In genomic region chr7:114087986-114088385, GRCm38 (mm10) we compare ENCODE assay signal across 9 mouse cellular contexts. TPM values are rescaled to one million over a fixed set of nuclear protein-coding genes. Genes with fewer than 3 reads are reported as not detected.
DNase-seq lines count a peak whose midpoint lies in the region; ATAC-seq and TF ChIP-seq lines count a peak whose summit lies in the region.
"Had no signal": no experiment of that assay in that cellular context is flagged by ENCODE, and none has a peak within 500 bp of the region (broad histone marks: within the 10 kb centered on the region; RNA-seq: fewer than 3 reads in every experiment).

No protein-coding gene starts in this region.

- no peak for TF ChIP-seq CTCF in liver, adult 2 months (IDR thresholded peaks at IDR 0.05; ENCODE audit: low read depth, low read length)

- H3K79me2 ChIP-seq in liver, adult 2 months (ENCODE audit: control insufficient read depth, insufficient read depth, low read length), result peaks cover 24% of the 10 kb centered on the region

- no peak overlapping the region for H3K4me3 ChIP-seq in liver, adult 2 months (ENCODE audit: insufficient read depth, low read depth, low read length)
- H3K4me3 ChIP-seq in liver, embryonic 11.5 days (ENCODE audit: low read depth, low read length), result no peak overlapping the region
- no peak overlapping the region for H3K4me3 ChIP-seq in midbrain, embryonic 14.5 days (replicated peaks; ENCODE audit: low read depth, low read length)

- TF ChIP-seq POLR2A in liver, adult 2 months (IDR thresholded peaks at IDR 0.05; ENCODE audit: extremely low read depth, insufficient read depth, low read length), result no peak

- no peaks in the 10 kb centered on the region for H3K36me3 ChIP-seq in liver, adult 2 months (ENCODE audit: control insufficient read depth, insufficient read depth, low read length)
- no peaks in the 10 kb centered on the region for H3K36me3 ChIP-seq in liver, embryonic 11.5 days (ENCODE audit: control insufficient read depth, insufficient read depth, low read length)
- no peaks in the 10 kb centered on the region for H3K36me3 ChIP-seq in midbrain, embryonic 14.5 days (ENCODE audit: control insufficient read depth, insufficient read depth, low read length)

- H3K27me3 ChIP-seq in liver, adult 2 months (ENCODE audit: control insufficient read depth, insufficient read depth, low read length), result no peaks in the 10 kb centered on the region
- H3K27me3 ChIP-seq in liver, embryonic 11.5 days (replicated peaks; ENCODE audit: control insufficient read depth, insufficient read depth, low read length), result no peaks in the 10 kb centered on the region
- no peaks in the 10 kb centered on the region for H3K27me3 ChIP-seq in midbrain, embryonic 14.5 days (ENCODE audit: control insufficient read depth, insufficient read depth, low read length)

- no peak overlapping the region for H3K27ac ChIP-seq in liver, adult 2 months (replicated peaks; ENCODE audit: insufficient read depth, low read depth, low read length)
- no peak overlapping the region for H3K27ac ChIP-seq in liver, embryonic 11.5 days (ENCODE audit: low read depth, low read length)
- H3K27ac ChIP-seq in midbrain, embryonic 14.5 days (replicated peaks; ENCODE audit: low read depth, low read length), result no peak overlapping the region

- H3K4me1 ChIP-seq in liver, adult 2 months (ENCODE audit: control insufficient read depth, insufficient read depth, low read length), result peaks cover 10% of the 10 kb centered on the region
- peaks cover 7% of the 10 kb centered on the region for H3K4me1 ChIP-seq in liver, embryonic 11.5 days (replicated peaks; ENCODE audit: control insufficient read depth, insufficient read depth, low read length)
- H3K4me1 ChIP-seq in midbrain, embryonic 14.5 days (ENCODE audit: control insufficient read depth, insufficient read depth, low read length), result peaks cover 12% of the 10 kb centered on the region; the same call in 1 of the 2 replicates

- H3K9ac ChIP-seq in liver, adult 2 months (ENCODE audit: low read depth, low read length), result no peak overlapping the region
- H3K9ac ChIP-seq in liver, embryonic 11.5 days (ENCODE audit: low read depth, low read length), result no peak overlapping the region
- H3K9ac ChIP-seq in midbrain, embryonic 14.5 days (replicated peaks; ENCODE audit: low read length), result no peak overlapping the region

- H3K9me3 ChIP-seq in liver, embryonic 11.5 days (ENCODE audit: control insufficient read depth, low read length), result no peaks in the 10 kb centered on the region
- H3K9me3 ChIP-seq in midbrain, embryonic 14.5 days (ENCODE audit: control insufficient read depth, low read length), result no peaks in the 10 kb centered on the region

- ATAC-seq in liver, embryonic 11.5 days (replicated peaks; ENCODE audit: low FRiP score), result no peak
- ATAC-seq in midbrain, embryonic 14.5 days (ENCODE audit: low FRiP score, low TSS enrichment), result no peak

- 12% methylated on average over 11 of the region's 11 CpGs for WGBS in liver, adult 2 months
- 42% methylated on average over 11 of the region's 11 CpGs for WGBS in liver, embryonic 11.5 days
- 7% methylated on average over 11 of the region's 11 CpGs for WGBS in midbrain, embryonic 14.5 days

- no peak overlapping the region for H3K4me2 ChIP-seq in liver, embryonic 11.5 days
- peak overlapping the region; percentile 21 for H3K4me2 ChIP-seq in midbrain, embryonic 14.5 days (ENCODE audit: low read length)

- DNase-seq in embryo, embryonic 9.5 days (ENCODE audit: extremely low spot score), result peak; percentile 17
- DNase-seq in embryo, embryonic 11 days, result no peak
- DNase-seq in liver, adult 2 months (ENCODE audit: extremely low read depth, low read depth, low spot score), result peak; percentile 78
- DNase-seq in liver, embryonic 11.5 days (ENCODE audit: low spot score), result no peak
- peak; percentile 35 for DNase-seq in midbrain, embryonic 14.5 days
- peak; percentile 65 for DNase-seq in thymus, postnatal 14 days
- no peak for DNase-seq in adrenal gland, postnatal 25 days
- no peak for DNase-seq in left cerebral cortex, adult 18-20 months (ENCODE audit: low spot score in 2 of 2)
- DNase-seq: lung, postnatal 14 days had no signal

RNA-seq across cellular contexts. Expression of gene Rras2, which starts 29.6 kb away (rescaled TPM):
- total RNA-seq in liver, adult 2 months (2014; rRNA removed), result 18.3 and 18.9 TPM in 2 replicates
- 6.0 TPM in 2 replicates for polyA plus RNA-seq in liver, adult 2 months (2012; rRNA removed)
- polyA plus RNA-seq in liver, embryonic 11.5 days (2014; fragmentation: Nextera tagmentation; extraction: Ambion mirVana), result 20.1 and 20.4 TPM in 2 replicates
- polyA plus RNA-seq in midbrain, embryonic 14.5 days (2014; fragmentation: Nextera tagmentation; extraction: Ambion mirVana), result 18.2 and 23.9 TPM in 2 replicates
- total RNA-seq in adrenal gland, postnatal 25 days (2021), result 23.9 and 28.3 TPM in 2 replicates
- total RNA-seq in left cerebral cortex, adult 18-20 months (2021), result 10 to 100 TPM; 13.9 to 15.7 TPM

Comparison
In these comparisons a context has a peak if more than half of its experiments do, and no peak if none do; other contexts are left out.
1. DNase-seq: peak in embryo, embryonic 9.5 days (single experiment), liver, adult 2 months (single experiment), midbrain, embryonic 14.5 days (single experiment) and thymus, postnatal 14 days (single experiment); none in embryo, embryonic 11 days (single experiment), liver, embryonic 11.5 days (single experiment), adrenal gland, postnatal 25 days (single experiment) and left cerebral cortex, adult 18-20 months (0 of 2).